Mouse (Mus musculus): ENCODE results near the gene Exph5.

Exph5 gene

GRCm38 (mm10) chr9:53320894-53321650 is 19.6 kb downstream of the Exph5 start:
- no peak for DNase-seq (ENCODE audit: low spot score in 2 of 2)

- DNase-seq (ENCODE audit: low spot score in 2 of 2), result no peak
These were observed 20.2 kb downstream of the Exph5 start for GRCm38 (mm10) chr9:53321683-53322082.

GRCm38 (mm10) chr9:53323419-53324251 is 22.2 kb downstream of the Exph5 start:
- DNase-seq (ENCODE audit: low spot score in 2 of 2), result no peak

GRCm38 (mm10) chr9:53325363-53326090 is 24.1 kb downstream of the Exph5 start:
- DNase-seq (ENCODE audit: low spot score in 2 of 2), result no peak

GRCm38 (mm10) chr9:53328203-53328602 is 26.7 kb downstream of the Exph5 start:
- DNase-seq (ENCODE audit: low spot score in 2 of 2), result no peak

DNA sequence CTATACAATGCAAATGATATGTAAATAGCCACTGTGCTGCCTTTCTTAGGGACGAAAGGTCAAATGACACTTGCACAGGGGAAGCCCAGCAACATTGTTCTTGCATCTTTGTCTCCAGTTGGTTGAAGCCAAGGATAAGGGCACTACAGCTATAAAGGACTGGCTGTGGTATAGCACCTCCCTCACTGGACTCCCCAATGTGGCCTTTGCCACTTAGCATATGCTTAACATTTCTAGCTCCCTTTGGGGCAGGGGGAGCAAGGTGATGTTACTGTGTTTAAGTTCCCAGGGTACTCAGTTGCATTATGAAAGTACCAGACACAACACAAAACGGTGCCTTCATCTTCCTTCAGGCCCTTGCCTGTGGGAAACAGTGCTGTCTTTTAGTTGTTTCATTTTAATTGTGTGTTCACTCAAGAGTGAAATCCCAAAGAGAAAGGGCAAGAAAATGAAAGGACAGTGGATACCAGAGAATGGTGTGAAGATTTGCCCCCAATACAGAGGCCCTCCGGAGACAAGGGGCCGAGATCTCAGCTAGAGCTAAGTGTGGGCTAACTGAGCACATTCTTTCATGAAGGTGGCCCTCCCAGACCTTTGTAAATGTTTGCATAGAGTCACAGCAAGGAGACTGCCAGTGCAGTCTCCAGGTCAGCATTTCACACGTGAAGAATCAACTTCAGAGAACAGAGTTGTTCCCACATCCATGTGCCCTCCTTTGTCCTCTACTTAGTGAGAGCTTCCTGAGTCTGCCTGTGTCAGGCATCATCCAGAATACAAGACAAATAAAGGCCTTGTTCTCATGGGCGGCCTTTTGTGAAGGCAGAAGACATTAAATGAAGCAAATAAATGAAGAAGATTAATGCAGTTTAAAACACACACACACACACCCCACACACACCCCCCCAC is 28.1 kb downstream of the Exph5 start:
- DNase-seq (ENCODE audit: low spot score in 2 of 2), result no peak

GRCm38 (mm10) chr9:53330247-53330646 is 28.8 kb downstream of the Exph5 start:
- no peak for DNase-seq (ENCODE audit: low spot score in 2 of 2)

DNA sequence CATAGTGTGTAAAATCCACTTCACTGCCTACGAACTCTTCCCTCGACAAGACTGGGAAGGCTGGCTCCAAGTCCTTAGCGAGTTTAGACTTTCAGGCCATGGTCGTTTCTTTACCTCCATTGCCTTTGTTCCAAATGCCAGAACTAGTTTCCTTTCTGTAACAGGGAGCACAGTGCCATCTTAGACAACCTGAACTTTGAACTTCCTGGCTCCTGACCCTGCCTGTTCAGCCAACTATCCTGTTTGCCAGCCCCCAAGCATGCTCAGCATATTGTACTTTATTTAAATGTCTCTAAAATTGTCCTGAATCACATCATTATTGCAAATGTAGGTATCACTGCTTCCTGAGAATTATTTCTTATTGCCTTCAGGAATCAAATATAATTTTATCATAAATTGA is 32.0 kb downstream of the Exph5 start:
- DNase-seq (ENCODE audit: low spot score in 2 of 2), result no peak

- DNase-seq (ENCODE audit: low spot score in 2 of 2), result no peak
These were observed 33.7 kb downstream of the Exph5 start for GRCm38 (mm10) chr9:53335131-53335530.

DNA sequence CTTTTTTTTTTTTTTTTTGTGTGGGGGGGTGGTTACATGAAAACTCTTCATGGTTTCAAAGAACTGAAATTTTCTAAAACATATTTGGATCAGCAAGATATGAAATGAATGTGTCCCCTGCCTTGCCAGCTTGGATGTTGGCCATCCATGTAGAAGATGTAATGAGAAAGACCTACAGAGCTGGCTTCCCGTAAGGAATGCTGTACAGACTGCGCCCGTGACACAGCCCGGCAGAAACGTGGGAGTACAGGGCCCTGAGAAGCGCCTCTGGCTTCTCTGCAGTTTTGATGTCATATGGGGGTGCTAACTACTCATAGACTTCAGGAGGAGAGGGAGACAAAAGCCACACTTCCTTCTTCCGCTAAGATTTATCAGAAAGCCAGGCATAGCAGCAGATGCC is 38.1 kb downstream of the Exph5 start:
- no peak for DNase-seq (ENCODE audit: low spot score in 2 of 2)

DNA sequence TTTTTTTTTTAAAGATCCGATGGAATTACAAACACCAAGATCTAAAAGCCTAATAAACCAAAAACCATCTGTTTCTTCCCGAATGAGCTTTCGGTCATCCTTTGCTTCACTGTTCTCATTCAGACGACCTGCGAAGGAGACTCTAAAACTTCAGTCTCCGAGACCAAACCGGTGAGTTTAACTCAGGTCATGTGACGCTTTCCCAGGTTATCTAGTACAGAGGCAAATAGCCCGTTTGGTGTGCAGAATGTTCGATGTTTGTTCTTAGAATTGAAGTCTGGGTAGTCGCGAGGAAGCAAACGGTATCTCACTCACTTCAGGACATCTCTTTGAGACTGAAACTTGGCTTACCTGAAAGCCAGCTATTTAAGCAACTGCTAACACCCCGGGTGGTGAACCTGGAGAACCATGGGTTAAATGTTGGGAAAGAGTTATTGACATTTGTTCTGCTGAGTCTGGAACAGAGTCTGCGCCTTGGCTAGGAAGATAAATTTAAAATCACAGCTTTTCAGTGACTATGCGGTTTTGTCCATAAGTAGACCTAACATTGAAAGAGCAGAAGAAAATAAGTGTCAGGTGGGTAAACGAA is 39.0 kb downstream of the Exph5 start:
- no peak for DNase-seq (ENCODE audit: low spot score in 2 of 2)

GRCm38 (mm10) chr9:53340969-53341368 is 39.5 kb downstream of the Exph5 start:
- no peak for DNase-seq (ENCODE audit: low spot score in 2 of 2)

DNA sequence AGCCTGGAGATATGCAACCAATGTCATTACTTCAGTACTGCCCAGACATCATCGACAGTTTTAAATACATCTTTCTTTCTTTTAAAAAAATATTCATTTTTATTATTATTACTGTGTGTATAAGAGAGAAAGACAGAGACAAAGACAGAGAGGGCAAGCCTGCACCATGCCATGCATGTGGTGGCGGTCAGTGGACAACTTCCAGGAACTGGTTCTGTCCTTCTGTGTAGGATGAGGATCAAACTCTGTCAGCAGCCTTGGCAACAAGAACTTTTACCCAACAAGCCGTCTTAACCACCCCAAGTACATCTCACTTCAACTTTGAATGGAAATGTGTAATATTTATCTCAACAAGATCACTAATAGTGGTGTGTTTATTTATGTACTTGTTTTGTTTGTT is 40.5 kb downstream of the Exph5 start:
- DNase-seq (ENCODE audit: low spot score in 2 of 2), result no peak

DNA sequence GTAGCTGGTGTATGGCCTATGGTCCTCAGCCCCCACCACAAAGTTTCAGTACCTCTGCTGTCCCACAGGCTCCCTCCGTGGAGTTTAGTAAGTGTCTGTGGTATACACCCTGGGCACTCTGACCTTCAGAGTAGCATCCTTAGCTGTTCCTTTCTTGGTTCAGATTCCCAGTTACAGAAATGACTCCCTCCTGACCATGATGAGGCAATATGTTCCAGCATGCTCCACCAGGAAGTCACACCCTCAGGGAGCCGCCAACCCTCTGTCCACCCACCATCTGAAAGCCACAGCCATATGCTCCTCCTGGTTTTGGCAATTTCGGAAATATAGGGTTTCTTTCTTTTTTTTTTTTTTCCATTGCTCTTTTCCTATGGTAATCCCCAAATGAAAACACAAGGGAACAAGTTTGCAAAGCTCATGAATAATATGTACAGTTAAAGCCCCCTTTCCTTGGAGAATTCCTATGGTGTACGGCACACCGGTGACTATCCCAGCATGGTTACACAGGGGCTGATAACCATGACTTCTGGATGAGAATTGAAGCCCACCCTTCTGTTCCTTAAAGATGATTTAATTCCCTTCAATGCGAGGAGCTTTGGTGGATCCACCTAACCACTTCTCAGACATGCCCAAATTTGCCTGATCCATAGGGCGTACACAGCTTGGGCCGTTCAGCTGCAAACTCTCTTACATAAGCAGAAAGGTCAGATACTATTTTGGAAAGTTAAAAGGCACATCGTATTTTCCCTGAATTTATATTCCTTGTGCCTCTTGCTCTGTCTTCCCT is 43.4 kb downstream of the Exph5 start:
- no peak for DNase-seq (ENCODE audit: low spot score in 2 of 2)

- no peak for DNase-seq (ENCODE audit: low spot score in 2 of 2)
These were observed 44.3 kb downstream of the Exph5 start for GRCm38 (mm10) chr9:53345728-53346127.

DNA sequence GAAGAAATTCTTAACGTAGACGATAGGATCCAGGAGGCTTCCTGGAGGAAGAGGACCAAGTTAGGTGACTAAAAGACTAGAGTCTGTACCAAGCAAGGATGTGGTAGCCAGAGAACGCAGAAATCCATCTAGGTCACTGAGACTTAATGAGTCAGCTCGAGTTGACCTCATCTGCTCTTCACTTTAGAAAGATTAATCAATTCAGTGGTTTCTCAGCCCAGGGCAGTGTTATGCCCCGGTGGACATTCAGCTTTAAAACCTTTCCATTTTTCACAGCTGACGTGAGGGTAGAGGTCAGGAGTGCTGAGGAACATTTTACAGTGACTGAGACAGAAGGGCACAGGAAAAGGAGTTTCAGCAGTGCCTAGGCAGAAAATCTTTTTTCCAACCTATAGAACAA is 44.9 kb downstream of the Exph5 start:
- DNase-seq (ENCODE audit: low spot score in 2 of 2), result no peak

- DNase-seq (ENCODE audit: low spot score in 2 of 2), result no peak
These were observed 47.7 kb downstream of the Exph5 start for GRCm38 (mm10) chr9:53349211-53349610.

DNA sequence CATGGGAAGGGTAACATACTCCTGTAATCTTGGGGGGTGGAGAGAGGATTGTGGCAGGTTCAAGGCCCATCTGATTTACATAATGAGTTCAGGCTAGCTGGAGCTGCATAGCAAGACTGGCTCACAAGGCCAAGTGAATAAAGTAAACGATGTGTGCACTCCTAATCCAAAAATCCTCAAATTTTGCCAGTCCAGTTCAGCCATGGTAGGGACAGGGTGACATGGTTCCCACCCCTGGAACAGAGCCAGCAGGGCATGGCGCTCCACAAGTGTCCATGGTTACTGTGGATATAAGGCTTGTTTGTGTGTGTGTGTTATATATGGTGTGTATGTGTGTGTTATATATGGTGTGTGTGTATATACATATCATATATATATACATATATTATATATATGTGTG is 48.9 kb downstream of the Exph5 start:
- DNase-seq (ENCODE audit: low spot score in 2 of 2), result no peak

DNA sequence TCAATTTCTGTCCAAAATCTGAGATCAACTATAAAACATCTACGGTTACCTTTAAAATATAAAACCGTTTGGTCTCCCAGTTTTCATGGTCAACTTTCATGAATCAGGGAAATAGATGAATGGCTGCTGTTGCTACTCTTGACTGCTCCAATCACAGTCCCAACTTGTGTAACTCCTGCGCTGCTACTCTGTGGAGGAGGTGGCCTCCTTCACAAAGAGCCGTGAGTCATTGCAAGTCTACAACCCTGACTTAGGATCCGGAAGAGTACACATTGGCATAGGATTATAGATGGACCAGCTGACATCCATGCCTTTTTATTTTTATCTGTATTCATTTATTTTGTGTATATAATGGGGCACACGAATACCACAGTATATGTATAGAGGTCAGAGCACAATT is 50.4 kb downstream of the Exph5 start:
- no peak for DNase-seq (ENCODE audit: low spot score in 2 of 2)

DNA sequence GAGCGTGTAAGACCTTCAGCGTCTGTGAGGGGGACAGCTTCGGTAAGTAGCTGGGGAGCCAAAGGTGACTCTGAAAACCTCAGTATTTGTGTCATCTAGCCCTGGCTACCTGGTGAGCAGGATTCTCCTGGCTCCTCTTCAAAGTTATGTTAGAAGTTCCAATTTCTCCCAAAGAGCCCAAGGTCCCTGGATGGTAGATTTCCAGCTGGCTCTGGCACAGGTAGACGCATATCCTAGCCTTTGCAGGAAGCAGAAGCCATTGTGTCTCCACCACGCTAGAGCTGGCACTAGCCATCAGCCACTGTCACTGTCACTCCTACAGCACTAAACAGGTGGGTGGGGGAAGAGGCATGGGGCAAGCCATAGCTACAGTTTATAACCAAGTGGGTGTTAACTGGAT is 51.7 kb downstream of the Exph5 start:
- no peak for DNase-seq (ENCODE audit: low spot score in 2 of 2)

All from frontal cortex, postnatal 10 days (tissue).